Mouse (Mus musculus): ENCODE results near the gene Micu1.

DNA sequence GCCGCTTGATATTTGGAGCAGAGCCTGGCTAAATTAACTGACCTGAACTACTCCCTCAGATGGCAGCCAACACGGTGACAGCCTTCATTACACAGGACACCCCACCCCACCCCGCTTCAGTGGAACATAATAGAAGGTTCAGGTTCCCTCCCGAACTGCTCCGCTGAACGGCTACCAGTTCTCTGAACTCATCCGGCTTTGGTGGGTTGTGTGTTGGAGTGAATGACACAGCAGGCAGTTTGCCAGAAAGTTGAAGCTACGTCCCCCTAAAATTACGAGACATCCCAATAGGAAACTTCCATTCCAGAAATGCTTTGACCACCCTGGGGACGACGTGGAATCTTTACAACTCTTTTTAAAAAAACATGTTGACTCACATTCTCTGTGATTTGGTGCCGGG, 53.8 kb downstream of the Micu1 start:
- TF ChIP-seq POLR2A (IDR thresholded peaks at IDR 0.05; ENCODE audit: insufficient read depth, low read length) (no peak), EP300 (IDR thresholded peaks at IDR 0.05; ENCODE audit: insufficient read depth, low read depth, low read length) (no peak)

Data from ES-Bruce4 (cell line).